Mouse (Mus musculus): ENCODE measurements at regions not wholly inside any gene's neighbourhood (a gene's known extent, or its start where the extent isn't known, plus 50 kb on each side); places are given as distances from the start of the nearest gene placed in this dataset.

DNA sequence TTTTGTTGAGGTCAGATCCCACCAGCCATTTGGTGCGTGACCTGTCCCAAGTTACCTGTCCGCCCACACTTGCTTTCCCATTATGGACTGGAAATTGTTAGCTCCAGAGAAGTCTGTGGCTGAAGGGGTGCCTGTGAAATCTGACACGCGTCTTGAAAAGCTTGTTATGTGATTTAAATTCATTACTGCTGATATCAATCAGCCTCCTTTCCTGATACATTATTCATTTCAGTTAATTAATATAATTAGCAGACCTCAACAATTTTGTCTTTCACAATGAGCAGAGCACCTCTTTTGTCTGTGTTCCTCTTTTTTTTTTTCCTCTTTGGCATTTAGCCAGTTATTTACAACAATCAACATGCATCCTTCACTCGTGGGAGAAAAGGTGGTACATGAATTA, 58.6 kb upstream of the Grip1 start:
- no peak for DNase-seq (ENCODE audit: low spot score in 2 of 2)

DNA sequence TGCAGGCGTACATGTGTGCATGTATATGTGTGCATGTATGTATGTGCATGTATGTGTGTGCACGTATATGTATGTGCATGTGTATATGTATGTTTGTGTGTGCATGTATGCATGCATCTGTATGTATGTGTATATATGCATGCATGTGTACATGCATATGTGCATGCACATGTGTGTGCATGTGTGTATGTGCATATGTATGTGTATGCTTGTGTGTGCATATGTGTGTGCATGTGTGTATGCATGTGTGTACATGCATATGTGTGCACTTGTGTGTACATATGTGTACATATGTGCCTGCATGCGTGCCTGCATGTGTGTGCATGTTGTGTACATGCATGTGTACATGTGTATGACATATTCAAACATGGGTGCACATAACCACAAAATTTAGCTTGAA, 65.7 kb upstream of the Grip1 start:
- no peak for DNase-seq (ENCODE audit: low spot score in 2 of 2)

DNA sequence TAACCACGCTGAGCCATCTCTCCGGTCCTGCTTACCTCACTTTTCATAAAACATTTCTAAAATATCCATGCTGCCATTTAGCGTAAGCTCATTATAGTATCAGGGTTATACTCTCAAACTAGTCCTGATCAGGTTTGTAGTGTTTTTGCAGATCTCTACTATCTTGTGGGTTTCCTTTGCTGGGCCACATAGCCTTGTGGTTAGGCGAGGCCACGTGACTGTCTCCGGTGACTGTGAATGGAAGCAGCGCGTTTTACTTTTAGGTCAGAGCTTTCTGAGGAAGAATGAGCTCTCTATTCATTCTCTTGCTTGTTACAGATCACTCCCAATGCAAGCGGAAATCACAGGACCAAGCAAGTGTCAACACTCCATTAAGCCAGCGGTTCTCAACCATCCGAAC, 71.4 kb upstream of the Grip1 start:
- DNase-seq (ENCODE audit: low spot score in 2 of 2), result no peak

DNA sequence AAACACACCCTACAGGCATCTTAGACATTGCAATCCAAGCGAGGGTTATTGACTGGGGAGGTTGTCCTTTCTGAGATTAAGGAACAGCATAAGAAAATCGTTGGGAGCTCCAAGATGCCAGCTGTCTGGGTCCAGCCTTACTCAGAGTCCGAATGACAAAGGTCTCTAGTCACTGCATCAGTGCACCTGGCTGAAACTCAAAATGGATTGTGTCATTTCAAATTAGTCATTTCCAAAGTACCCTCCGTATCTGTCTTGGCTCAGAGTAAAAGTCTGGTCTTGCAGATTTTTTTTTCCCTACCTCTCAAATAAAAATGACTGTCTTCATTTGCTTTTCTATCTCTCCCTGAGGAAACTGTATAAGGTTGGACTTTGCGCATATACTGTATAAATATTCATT, 85.1 kb upstream of the Grip1 start:
- no peak for DNase-seq (ENCODE audit: low spot score in 2 of 2)

DNA sequence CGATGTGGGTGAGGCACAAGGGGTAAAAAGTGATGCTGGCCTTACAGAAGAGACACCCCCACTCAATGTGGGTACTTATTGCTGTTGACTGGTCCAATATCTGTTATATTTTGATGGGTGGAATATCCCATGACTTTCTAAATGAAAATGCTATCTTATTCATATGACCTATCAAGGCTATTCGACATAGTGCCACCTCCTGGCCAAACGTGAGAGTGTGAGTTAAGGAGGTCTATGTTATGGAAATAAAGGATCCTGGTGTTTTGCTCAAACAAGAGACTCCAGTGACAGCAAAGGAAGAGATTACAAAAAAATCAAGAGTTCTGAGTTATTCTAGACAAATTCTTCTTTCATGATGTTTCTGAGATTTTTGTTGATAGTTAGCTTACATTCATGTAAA, 90.0 kb upstream of the Grip1 start:
- DNase-seq (ENCODE audit: low spot score in 2 of 2), result peak; percentile 37 to 39

DNA sequence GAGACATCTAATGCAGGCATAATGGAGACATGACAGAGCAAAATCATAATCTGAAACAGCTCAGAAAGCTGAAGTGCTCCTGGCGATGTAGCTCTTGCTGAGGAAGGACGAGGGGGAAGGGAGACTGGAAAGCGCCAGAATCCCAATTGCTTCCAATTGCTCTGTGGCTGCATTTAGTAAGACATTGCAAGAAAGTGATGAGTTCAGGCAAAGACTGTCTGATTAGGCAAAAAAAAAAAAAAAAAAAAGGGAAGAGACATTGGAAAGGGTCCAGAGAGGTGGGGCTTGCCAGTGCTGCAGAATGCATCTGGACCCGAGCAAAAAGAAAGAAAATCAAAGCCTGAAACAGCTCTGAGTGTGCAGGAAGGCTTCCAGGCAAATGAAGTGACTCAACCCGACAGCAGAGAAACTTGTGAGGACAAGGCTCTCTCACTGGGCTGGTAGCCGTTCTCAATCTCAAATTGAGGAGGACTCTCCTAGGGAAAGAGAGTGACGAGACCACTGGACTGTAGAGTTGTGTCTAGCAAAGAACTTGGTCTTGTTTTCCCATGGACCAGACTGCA, 94.8 kb upstream of the Grip1 start:
- peak in 1 of 2 experiments; percentile 12 for DNase-seq (ENCODE audit: low spot score in 2 of 2)

DNA sequence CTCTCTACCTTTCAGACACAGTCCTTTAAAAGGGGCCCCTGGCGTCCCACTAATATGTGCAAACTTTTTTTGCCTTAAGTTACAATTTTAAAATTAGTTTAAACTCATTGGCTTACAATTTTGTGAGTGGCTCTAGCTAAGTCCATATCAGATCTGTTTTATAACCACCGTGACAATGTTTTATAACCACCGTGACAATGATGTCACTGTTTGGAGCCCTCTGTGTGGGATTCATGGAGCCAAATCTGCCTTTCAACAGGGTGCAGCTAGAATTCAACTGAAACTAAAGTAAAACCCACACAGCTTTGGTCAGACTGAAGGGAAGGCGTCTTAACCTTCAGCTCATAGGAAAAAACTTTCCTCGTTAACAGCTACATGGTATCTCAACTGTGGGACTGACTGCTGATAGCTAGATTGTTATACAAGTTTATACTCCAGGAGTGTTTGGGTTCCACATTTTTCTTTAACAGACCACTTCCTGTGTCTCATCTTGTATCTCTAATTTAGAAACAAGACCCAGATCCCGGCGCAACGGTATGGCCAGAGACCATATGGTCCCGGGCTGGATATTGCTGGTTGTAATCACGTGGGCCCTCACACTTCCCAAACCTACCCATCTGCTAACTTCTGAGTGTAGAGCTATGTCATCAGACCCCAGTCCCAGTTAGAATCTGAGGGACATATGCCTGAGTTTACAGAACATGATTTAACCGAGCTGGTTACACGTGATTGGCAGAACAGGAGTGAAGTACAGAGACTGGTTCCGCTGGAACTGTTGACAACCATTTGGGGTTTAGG, 102.7 kb upstream of the Cand1 start:
- DNase-seq (ENCODE audit: low spot score in 2 of 2), result no peak

DNA sequence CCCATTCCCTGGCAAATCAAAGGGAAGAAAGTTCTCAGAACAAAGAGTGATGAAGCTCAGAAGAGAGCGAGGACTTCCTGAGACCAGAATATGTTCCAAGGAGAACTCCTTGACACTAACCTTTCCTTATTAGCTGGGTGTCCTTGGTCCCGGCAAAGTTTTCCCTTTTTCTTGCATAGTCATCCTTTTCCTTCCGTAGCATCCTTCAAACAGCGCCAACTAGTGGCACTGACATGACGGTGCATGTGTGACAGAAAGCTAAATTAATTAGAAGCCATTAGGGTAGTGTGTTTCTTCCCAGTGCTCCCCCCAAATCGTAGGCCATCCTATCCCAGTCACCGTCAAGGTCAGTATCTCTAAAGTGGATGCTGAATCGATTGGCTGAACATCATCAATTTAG, 100.5 kb upstream of the Cand1 start:
- no peak for DNase-seq (ENCODE audit: low spot score in 2 of 2)

DNA sequence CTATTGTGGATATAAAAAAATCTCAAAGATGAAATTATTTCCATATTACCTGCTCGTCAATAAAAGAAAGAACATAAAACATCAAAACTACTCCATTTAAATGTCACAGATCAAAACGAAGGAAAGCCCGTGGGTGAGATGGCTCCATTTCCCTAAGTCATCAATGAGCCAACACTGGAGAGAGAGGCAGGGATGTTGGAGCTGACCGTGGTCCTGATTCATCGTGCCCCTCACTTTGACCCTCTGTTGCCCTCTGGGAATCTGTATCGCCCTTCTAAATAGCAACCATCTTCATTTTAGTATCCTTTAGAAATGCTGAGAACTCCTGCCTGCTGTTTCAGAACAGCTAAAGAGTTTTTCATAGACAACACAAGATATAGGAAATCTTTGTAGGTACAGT, 87.1 kb upstream of the Cand1 start:
- DNase-seq (ENCODE audit: low spot score in 2 of 2), result no peak

DNA sequence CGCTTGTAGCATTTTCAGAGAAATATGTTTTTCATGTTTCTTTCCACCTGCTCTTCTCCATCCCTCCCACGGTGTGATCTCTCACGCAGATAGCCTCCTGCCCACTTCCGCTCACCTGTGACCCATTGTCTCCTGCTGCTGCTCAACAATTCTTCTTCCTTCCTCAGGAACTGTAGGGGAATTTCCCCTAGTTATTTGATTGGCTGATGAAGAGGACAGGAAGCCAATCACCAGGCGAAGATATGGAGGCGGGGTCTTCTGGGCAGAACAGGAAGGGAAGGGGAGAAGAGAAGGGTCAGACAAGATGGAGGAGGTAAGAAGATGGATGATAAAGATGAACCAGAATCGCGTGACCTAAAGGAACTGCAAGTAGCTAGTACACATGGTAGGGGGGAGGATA, 80.1 kb upstream of the Cand1 start:
- no peak for DNase-seq (ENCODE audit: low spot score in 2 of 2)

DNA sequence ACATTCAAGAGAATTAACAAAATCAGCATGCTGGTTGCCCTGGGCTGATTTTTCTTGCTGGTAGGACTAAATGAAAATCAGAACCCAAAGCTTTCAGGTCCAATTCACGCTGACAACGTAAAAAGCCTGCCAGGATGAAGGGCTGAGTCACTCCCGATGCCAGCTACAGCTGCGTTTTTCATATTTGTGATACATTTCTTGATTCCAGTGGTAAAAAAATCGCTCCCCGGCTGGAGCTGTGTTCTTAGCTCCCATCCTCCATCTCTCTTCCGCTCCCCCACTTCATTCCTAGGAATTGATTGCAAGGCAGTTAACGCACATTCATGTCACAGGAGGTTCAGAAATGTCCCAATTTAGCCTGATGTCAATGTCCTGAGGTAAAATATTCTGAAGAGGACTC, 78.6 kb upstream of the Cand1 start:
- DNase-seq (ENCODE audit: low spot score in 2 of 2), result peak in 1 of 2 experiments; percentile 19

DNA sequence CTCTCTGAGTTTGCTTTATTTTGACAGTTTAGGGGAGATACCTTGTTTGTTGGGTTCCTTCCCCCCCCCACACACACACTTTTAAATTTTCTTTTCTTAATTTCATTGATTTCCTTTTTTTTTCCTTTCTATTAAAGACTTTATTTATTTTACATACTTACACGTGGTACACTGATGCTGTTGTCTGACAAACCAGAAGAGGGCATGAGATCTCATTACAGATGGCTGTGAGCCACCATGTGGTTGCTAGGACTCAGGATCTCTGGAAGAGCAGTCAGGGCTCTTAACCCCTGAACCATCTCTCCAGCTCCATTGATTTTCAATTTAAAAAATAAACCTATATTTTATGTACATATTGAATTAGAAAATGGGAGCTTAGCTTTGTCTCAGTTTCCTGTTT, 71.7 kb upstream of the Cand1 start:
- no peak for DNase-seq (ENCODE audit: low spot score in 2 of 2)

DNA sequence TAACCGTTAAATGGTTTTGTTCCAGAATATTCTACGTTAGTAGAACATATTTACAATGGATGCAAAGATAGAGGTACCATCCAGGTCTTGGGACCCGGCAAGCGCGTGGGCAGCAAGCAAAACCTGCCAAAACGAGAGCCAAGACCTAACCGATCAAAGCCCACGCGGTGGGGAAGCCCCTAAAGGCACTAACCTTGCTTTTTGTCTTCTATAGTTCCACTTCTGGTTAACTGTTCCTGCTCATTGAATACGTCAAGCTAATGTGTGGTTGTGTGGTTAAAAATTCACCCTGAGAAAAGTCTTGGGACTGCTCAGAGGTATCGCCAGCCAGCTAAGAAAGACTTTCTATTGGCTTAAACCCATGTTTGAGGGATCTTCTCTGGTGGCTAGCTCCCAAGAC, 55.9 kb upstream of the Cand1 start:
- no peak for DNase-seq (ENCODE audit: low spot score in 2 of 2)

DNA sequence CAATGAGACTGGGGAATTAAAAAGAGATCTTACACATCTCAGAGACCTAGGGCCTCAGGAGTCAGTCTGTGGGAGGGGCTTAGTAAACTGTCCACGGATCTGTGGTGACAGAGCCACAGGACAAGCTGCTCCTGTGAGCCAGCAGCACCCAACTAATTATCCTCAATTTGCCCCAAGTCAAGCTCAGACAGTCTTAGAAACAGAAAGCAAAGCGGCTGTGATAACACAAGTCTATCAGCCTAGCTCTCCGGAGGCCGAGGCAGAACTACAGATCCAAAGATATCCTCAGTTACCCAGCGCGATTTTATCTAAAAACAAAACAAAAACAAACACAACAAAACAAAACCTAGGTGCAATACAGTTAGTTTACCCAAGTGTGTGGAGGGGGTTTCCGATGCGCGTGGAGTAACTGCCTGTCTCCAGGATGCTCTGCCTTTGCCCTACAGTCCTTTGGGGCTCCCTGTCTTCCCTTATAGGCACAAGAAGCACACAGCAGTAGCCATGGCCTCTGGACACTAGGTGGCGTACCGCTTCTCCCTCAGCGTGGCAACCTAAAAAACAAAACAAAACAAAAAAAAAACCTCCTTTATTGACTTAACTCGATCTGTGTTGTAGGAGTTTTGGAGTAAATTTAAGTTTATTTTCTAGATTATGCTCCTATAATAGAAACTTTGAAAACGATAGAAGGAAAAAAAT, 54.7 kb upstream of the Cand1 start:
- peak; percentile 37 to 59 for DNase-seq (ENCODE audit: low spot score in 2 of 2)

DNA sequence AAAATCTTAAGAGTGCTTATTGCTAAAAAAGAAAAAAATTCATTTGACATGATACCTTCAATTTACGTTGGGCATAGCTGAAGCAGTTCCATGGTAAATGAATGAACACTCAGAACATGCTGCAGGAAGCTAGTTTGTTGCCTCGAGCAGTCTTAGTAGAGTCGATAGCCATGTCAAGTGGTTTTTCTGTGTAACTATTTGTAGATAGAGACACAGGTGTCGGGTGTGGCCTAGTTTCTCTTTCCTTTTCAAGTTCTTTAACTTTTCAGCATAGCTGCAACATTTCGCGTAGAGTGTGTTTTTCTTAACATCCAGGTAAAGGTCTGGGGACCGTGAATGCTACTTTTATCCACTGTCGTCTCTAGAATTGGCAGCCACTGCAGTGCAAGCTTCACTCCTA, 53.5 kb upstream of the Cand1 start:
- no peak for DNase-seq (ENCODE audit: low spot score in 2 of 2)

All from layer of hippocampus, postnatal 10 days (tissue).